Mouse (Mus musculus) neural tube, embryonic 13.5 days (tissue): ENCODE measurements around the gene Frmpd1. TPM values are rescaled to one million over a fixed set of nuclear protein-coding genes. Genes with fewer than 3 reads are reported as not detected.

Experiments
- polyA plus RNA-seq: library from polyadenylated mRNA; unstranded; fragments of >200 nt; fragmentation: Nextera tagmentation; extraction: Ambion mirVana; gene quantifications from 2 replicates; pipeline ENCODE4 v1.2.1, GENCODE M21; 2015

Gene Frmpd1
- polyA plus RNA-seq, 1 experiment from 2014 or later = 2.9 TPM

Other genes with a start within 250 kb of the Frmpd1 start
- 27.2 and 29.7 TPM in 2 replicates for gene Grhpr, start 203.5 kb upstream of the Frmpd1 start, polyA plus RNA-seq
- gene Zbtb5, start 172.5 kb upstream of the Frmpd1 start, polyA plus RNA-seq = 35.6 and 42.4 TPM in 2 replicates
- gene Polr1e, start 166.3 kb upstream of the Frmpd1 start, polyA plus RNA-seq = 33.0 and 45.1 TPM in 2 replicates
- 14.3 and 15.4 TPM in 2 replicates for gene Fbxo10, start 100.3 kb upstream of the Frmpd1 start, polyA plus RNA-seq
- 152 and 166 TPM in 2 replicates for gene Tomm5, start 76.8 kb upstream of the Frmpd1 start, polyA plus RNA-seq
- 22.6 and 24.6 TPM in 2 replicates for gene Trmt10b, start 112.3 kb downstream of the Frmpd1 start, polyA plus RNA-seq
- gene Dcaf10, start 157.2 kb downstream of the Frmpd1 start, polyA plus RNA-seq = 8.0 and 9.2 TPM in 2 replicates
- gene Exosc3, start 157.9 kb downstream of the Frmpd1 start, polyA plus RNA-seq = 39.7 and 53.4 TPM in 2 replicates
- 69.4 and 77.5 TPM in 2 replicates for gene Slc25a51, start 223.9 kb downstream of the Frmpd1 start, polyA plus RNA-seq